Mouse (Mus musculus): ENCODE measurements around the gene Zbtb11. TPM values are rescaled to one million over a fixed set of nuclear protein-coding genes. Genes with fewer than 3 reads are reported as not detected.

Zbtb11 gene
- 101 TPM for polyA plus RNA-seq (2017; shearing (Covaris generic))

DNA sequence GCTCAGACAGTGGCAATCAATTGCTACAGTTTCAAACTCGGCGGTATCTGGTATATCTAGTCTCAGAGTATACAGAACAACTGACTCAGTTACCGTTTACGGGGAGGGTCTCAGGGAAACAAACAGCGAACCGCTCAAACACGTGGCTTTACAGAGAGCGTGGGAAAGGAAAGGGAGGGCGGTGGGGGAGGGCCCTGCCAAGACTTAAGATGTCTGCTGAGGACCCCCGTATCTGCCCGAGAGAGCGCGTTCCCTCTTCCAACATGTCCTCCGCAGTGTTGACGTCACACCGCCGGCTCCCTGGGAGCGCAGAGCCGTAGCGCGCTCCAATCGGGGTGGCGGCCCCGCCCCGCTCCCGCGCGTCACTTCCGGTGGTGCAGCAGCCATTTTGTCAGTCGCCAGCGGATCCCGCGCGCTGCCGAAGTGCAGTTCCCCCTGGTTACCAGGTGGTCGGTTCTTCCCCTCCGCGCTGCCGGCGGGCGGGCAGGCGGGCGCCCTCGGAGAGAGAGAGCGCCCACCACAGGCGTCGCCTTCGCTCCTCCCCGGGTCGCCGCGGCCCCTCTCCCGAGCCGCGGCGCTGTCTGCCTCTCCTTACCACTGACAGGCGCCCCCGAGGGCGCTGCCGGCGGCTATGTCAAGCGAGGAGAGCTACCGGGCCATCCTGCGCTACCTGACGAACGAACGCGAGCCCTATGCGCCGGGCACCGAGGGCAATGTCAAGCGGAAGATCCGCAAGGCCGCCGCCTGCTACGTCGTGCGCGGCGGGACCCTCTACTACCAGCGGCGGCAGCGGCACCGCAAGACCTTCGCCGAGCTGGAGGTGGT, at the start of gene Zbtb11:
Gene Zbtb11 (plus strand): TSS at position 453 of the 825 bp plus-strand sequence.

DNA sequence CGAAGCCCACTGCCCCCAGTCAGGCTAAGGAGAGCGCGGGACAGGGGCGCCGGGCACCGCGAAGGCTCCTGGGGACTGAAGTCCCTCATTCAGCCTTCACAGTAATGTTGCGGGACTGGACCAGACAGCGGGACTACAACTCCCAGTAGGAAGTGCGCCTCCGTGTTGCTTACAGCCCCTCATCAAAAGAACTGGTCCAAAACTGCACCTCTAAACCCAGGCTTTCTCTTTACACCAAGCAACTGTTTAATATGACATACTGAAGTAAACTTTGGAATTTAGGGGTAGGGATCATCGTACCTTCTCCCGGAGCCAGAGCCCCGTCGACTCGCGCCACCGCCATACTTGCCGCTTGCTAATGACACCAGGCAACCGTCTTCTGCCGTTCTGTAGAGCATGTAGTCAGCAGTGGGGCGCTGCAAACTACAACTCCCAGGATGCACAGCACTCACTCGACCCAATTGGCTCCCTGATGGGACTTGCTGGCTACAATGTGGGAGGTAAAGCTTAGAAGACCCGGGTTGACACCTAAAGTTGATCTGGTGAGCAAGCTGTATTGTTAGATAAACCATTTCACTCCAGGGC, 39.1 kb upstream of the Zbtb11 start, which contains the start of gene Cep97:
Gene Cep97 (minus strand): TSS at position 403 of the 585 bp plus-strand sequence.

DNA sequence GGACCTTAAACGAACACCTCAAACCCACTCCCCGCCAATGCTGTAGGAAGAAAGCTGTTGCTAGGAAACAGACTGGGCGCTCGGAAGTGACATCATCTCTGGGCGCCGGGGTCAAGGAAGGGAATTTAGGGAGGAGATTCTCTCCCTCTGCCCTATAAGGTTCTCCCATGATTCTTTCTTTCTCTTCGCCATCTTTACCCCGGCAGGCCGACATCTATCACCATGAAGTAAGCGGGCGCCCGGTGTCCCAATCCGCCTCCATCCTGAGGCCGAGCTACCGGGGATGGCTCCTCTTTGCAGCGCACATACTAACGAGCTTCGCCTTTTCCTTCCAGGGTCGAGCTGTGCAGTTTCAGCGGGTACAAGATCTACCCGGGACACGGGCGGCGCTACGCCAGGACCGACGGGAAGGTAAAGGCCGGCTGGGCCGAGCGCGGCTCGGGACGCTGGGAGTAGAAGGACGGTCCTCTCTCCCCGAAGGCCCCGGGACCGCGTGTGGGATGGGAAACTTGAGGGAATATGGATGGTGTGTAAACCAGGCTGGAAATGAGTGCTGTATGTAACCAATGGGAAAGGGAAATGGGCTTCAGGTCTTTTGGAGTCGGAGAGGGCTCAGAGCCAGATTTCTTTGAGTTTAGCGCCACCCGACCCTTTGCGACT, 7.3 kb upstream of the Zbtb11 start, which contains the start of gene Rpl24:
Gene Rpl24 (plus strand): TSS at position 64 of the 660 bp plus-strand sequence.

DNA sequence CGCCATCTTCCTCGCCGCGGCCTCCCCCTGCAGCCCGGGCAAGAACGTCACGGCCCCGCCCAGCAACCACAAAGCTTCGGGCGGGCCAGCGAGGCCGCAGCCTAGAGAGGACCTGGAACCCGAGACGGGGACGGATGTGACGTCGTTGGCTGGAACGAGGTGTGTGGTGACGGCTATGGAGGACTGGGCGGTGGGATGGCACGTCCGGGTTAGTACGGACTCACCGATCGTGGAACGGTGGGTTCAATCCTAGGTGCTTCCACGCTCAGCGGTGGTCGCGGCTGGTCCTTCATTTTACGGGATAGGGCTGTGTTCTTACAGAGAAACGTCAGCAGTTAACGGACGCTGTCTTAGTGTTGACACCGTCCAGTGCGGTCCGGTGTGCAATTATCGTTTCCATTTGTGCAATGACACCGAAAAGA, 56.0 kb downstream of the Zbtb11 start, which contains the start of gene Pcnp:
Gene Pcnp (minus strand): TSS at position 79 of the 422 bp plus-strand sequence.

DNA sequence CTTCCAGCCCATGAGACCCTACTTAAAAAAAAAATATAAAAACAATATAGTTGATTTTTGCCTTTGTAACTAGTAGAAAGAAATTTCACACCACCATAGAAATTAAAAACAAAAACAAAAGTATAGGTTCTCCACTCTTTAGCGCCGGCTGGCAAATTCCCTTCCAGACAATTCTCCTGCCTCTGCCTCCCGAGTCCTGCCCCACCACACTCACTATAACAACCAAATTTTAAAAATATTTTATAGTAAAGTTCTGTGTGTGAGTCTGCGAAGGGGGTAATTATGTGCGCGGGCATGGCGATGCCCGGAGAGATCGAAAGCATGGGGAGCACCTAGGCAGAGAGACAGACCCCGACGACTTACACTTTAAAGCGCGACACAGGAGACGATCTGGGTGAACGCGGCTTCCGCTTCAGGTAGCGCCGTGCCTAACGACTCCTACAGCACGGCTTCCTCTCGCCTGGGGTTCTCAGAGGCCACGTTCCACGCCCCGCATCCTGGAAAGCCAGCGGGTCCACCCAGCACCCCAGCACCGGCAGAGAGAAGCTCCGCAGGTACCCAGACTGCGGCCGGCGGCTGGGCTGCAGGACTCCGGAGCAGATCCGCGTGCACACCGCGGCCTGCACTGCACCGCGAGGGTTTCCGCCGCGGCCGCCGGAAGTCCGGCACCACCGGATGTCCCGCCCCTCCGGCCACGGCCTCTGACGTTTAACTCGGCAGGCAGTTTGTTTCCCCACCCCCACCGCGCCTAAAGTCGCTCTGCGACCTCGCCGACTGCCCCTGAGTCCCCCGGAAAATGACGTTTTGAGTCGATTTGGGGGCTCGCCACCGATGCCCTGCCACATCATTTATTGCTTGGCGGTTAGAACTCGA, 63.7 kb downstream of the Zbtb11 start, which contains the start of gene Trmt10c:
Gene Trmt10c (minus strand): TSS at position 682 of the 873 bp plus-strand sequence.

DNA sequence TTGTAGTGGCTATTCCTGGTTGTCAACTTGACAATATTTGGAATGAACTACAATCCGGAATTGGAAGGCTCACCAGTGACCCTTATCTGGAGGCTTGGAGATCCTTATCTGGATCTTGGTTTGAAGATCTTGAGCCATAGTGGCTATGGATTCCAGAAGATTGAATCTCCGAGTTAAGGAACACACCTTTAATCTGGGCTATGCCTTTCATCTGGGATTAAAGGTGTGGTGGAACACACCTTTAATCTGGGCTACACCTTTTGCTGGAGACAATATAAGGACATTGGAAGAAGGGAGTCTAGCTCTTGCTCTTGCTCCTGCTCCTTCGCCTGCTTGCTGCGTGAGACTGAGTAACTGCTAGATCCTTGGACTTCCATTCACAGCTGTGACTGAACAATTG, 74.4 kb downstream of the Zbtb11 start, which contains the start of gene Senp7:
Gene Senp7 (plus strand): TSS at position 301 of the 400 bp plus-strand sequence.

Other genes with a start within 250 kb of the Zbtb11 start
- gene Nfkbiz, start 135.0 kb upstream of the Zbtb11 start, polyA plus RNA-seq (2017; shearing (Covaris generic)): 69.5 TPM
- 12.1 TPM for gene Nxpe3, start 78.6 kb upstream of the Zbtb11 start, polyA plus RNA-seq (2017; shearing (Covaris generic))
- 65.1 TPM for gene Cep97, start 39.0 kb upstream of the Zbtb11 start, polyA plus RNA-seq (2017; shearing (Covaris generic))
- gene Rpl24, start 7.6 kb upstream of the Zbtb11 start, polyA plus RNA-seq (2017; shearing (Covaris generic)): 671 TPM
- gene Pcnp, start 55.9 kb downstream of the Zbtb11 start, polyA plus RNA-seq (2017; shearing (Covaris generic)): 103 TPM
- 51.4 TPM for gene Trmt10c, start 63.9 kb downstream of the Zbtb11 start, polyA plus RNA-seq (2017; shearing (Covaris generic))
- 42.9 TPM for gene Senp7, start 74.5 kb downstream of the Zbtb11 start, polyA plus RNA-seq (2017; shearing (Covaris generic))
- 0.46 TPM for gene Impg2, start 230.4 kb downstream of the Zbtb11 start, polyA plus RNA-seq (2017; shearing (Covaris generic))

All from naive thymus-derived CD4-positive, alpha-beta T cell, adult 5 months (primary cell).